Mouse (Mus musculus) T-helper 2 cell (primary cell): ENCODE data around the gene B3galt4.

ENCODE experiments used
- in situ Hi-C: fragments of 300-600 bp; cut with MboI, MseI; formaldehyde crosslinking; loops from one replicate; pipeline ENCODE4 v1.15.1; 2025; ENCODE audit warnings: high pct_unique_total_duplicates

The B3galt4 gene

DNA sequence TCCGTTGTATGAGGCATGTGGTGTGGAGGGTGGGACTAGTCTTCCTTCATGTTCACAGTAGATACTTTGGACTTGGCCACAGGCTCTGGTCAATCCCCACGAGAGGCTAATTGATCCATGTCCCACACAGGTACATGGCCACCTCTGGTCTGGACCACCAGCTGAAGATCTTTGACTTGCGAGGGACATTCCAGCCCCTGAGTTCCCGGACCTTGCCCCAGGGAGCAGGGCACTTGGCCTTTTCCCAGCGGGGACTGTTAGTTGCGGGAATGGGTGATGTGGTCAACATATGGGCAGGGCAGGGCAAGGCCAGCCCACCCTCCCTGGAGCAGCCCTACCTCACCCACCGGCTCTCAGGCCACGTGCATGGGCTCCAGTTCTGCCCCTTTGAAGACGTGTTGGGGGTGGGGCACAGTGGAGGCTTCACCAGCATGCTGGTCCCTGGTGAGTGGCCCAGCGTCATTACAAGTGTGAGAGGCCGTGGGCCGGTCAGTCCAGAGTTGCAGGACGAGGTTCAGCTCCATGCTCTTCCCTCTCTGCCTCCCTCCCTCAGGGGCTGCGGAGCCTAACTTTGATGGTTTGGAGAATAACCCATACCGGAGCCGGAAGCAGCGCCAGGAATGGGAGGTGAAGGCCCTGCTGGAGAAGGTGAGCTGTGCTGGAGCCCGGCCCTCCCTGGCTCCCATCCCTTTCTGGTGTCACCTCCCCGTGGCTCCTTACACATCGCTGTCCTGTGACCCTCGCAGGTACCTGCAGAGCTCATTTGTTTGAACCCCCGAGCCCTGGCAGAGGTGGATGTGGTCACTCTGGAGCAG is 3.0 kb downstream of the B3galt4 start:
- in situ Hi-C loops = no loop called here

DNA sequence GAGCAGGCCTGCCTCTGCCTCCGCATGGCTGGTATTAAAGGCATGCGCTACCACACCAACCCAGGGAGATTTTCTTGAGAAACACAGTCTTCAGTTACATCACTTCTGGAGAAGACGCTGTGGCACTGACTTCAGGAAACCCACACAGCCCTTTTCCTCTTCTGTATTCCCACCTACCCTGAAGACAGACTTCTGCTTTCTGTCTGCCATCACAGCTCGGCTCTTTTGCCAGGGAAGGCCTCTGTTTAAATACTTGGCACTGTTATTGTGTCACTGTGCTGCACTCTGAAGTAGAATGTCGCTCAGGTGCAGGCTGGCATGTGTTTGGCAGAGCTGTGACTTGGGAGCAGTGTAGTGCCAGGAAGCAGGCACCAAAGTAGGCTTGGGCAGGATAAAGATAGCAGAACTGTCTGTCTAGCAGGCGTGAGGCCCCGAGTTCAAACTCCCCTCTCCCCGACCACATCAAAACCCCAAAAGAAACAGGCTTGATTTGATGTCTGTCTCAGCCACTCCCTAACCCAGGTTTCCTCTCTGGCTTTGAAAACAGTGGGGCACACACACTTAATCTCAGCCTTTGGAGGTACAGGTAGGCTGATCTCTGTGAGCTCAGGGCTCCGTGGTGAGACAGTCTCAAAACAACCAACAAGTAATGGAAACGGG is 3.7 kb downstream of the B3galt4 start:
- in situ Hi-C loops = no loop called here

DNA sequence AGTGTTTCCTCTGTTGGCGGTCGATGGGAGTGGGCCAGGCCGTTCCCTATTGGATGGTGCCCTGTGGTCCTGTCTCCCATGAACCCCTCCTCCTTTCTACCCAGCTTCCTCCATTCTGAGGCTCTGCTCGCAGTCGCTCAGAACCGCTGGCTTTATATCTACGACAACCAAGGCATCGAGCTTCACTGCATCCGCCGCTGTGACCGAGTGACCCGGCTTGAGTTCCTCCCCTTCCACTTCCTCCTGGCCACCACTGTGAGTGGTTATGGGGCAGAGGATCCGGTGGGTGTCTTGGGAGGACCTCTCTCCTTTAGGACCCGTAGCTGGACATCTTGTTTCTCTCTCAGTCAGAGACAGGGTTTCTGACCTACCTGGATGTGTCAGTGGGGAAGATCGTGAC is 7.8 kb downstream of the B3galt4 start:
- in situ Hi-C loops = no loop called here

DNA sequence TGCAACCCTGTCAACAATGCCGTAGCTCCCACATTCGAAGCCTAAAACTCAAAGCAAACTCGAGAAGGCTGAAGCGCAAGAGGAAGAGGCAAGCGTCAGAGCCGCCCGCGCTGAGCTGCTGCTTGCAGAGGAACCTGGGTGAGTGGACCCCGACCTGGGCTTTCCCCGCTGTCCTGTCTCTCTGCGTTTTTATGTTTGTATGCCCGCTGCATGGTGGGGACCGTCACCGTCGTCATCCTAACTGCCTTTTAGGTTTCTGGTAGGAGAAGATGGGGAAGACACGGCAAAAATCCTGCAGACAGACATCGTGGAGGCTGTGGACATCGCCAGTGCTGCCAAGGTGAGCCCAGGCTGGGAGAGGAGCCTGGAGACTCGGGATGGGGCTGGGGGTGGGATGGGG is 9.9 kb downstream of the B3galt4 start:
- in situ Hi-C loops = no loop called here

DNA sequence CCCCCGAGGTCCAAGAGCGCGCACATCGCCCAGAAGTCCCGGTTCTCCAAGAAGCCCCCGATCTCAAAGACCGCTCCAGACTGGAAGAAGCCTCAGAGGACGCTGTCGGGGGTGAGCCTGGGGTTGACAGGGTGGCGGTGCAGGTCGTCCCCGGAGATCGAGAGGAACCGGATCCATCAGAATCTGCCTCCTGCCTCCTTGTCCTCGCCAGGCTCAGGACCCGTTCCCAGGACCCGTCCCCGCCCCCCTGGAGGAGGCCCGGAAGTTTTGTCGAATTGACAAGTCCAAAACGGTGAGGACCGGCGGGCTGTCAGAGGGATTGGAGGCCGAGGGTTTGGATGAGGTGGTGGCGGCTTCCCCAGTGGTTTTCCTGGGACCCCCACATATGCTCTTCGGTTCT is 10.3 kb downstream of the B3galt4 start:
- in situ Hi-C loops = no loop called here

DNA sequence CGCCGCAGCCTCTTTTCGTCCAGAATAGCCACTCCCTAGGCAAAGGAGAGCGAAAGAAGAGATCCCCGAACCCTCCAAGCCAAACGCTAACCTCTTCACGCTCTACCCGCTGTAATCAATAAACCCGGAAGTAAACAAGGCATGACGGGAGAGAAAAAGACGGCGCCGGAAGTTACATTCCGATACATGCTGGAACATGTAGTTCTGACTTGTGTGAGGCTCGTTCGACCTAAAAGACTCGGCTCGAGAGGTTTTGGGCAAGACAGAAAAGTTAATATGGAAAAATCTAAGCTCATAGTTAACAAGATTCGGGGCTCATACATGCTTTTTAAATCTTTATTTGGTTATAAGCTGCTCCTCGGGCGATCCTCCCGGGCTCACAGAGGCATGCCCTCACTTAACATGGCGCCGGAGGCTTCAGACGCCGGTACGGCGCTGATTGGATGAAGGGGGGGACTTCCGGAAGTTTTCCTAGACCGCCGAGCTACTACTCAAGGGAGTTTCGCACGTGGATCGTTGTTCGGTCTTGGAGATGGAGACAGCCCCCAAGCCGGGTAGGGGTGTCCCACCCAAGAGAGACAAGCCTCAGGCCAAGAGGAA is 11.0 kb downstream of the B3galt4 start, which contains the start of the genes Pfdn6 and Wdr46:
TSS of gene Pfdn6 (minus strand) at position 138 of the 600 bp plus-strand sequence.
TSS of gene Wdr46 (plus strand) at position 455 of the 600 bp plus-strand sequence.
- in situ Hi-C loops = no loop called here

DNA sequence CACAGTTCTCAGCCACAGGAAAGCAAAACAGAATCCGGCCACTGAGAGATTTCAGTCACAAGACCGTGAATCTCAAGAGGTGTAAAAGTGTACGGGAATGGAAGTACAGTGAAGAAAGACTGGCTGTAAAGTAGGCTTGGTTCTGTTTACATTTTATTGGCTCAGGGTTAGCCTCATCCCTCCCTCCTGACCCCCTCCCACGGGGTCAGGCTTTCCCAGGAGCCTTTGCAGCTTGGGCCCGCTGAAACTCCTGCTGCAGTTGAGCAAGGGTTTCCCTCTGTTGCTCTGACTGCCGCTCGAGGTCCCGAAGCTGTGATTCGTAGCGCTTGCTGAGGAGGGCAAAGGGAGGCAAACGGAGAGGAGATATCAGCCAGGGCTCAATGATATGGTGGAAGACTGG is 12.5 kb downstream of the B3galt4 start:
- in situ Hi-C loops = no loop called here

DNA sequence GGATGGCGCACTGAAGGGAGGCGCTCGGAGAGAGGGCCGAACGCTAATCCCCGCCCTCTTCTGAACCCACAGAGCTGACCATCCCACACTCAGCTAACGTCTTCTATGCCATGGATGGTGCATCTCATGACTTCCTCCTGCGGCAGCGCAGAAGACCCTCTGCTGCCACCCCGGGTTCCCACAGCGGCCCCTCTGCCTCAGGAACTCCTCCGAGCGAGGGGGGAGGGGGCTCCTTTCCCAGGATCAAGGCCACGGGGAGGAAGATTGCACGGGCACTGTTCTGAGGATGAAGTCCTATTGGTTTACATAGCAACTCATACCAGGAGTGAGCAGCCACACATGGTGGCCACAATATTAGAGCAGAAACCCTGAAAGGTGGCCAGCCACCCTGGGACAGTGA is 14.3 kb downstream of the B3galt4 start:
- in situ Hi-C loops = no loop called here

DNA sequence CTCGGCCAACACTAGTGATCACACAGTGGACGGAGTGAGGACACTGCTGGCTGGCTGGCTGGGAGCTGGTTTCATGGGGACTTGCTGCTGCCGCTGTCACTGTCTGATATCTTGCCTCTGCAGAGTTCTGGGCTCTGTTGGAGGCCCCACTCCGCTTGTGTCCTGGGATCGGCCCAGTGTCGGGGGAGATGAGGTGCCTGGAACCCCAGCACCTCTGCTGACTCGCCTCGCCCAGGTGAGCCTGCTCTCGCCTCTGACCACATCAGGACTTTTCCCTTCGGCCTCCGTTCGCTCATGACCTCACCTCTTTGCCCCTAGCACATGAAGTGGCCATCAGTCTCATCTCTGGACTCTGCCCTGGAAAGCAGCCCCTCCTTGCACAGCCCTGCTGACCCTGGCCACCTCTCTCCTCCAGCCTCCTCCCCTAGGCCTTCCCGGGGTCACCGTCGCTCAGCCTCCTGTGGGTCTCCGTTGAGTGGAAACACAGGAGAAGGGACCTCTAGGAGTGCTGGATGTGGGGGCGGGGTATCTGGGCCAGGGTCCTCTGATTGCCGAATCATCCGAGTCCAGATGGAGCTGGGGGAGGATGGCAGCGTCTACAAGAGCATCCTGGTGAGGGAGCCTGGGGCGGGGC is 15.7 kb downstream of the B3galt4 start:
- in situ Hi-C loops = no loop called here

DNA sequence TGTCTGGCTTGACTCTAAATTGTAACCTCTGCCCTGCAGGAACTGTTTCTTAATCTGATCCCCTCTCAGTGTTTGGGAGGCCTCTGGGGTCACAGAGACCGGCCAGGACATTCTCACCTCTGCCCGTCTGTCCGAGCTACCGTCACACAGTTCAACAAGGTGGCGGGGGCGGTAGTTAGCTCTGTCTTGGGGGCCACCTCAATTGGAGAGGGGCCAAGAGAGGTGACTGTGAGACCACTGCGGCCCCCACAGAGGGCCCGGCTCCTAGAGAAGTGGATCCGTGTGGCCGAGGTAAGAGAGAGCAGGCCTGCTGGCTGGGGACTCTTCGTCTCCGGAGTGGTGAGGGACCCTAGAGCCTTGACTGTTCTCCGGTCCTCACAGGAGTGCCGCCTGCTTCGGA is 18.3 kb downstream of the B3galt4 start:
- in situ Hi-C loops = loop anchor here (5.0 kb wide), 1 partner anchor 41 kb away; the partner anchor contains the start of gene Kifc1

DNA sequence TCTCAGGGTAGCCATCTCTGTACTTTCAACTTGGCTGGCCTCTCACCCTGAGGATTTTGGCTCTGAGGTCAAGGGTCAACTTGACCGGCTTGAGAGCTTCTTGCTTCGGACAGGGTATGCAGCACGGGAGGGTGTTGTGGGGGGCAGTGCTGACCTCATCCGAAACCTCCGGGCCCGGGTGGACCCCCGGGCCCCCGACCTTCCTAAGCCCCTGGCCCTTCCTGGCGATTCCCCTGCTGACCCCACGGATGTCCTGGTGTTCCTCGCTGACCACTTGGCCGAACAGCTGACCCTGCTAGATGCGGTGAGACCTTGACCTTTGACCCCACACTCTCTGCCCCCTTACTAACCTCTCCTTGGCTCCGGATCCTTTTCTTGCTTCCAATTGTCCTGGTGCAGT is 18.8 kb downstream of the B3galt4 start:
- in situ Hi-C loops = loop anchor here (5.0 kb wide), 1 partner anchor 40 kb away; the partner anchor contains the start of gene Kifc1

DNA sequence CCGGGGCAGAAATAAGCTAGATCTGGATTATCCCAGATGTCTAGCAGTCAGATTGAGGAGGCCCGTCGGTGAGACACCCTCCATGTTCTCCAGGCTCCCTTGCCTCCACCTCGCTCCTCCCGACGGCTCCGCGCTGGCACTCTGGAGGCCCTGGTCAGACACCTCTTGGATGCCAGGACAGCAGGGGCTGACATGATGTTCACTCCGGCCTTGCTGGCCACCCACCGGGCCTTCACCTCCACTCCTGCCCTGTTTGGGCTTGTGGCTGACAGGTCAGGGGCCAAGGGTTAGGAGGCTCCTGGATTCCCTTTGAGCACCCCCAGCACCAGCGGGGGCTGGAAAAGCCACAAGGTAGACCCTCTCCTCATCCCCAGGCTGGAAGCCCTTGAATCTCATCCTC is 19.3 kb downstream of the B3galt4 start:
- in situ Hi-C loops = loop anchor here (5.0 kb wide), 1 partner anchor 40 kb away; the partner anchor contains the start of gene Kifc1

DNA sequence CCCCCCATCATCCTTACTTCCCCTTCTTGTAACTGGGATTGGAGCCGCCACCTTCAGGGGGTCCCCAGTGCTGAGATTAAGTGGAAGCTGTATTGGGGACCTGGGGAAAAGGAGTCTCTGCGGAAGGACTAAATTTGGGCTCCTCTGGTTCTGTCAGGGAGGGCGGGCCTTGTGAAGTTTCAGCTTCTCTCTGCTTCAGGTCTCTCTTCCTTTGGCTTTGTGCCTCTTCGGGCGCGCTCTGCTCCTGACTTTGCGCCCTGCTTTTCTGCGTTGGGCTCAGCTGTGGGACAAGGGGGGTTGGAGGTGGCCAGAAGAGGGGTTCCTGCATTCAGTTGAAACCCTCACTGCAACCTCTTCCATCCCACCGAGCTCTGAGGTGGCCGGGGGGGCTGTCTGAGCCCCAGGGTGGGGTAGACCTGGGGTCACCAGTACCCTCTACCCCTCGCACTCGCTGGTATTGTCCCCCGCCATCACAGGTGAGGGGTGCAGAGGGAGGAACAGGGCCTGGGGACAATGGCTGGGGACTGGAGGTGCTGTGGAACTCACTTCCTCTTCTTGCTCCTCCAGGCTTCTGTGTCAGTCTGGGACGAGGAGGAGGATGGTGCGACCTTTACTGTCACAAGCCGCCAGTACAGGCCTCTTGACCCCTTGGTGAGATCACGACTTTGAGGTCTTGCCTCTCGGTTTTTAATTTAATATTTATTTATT is 20.0 kb downstream of the B3galt4 start:
- in situ Hi-C loops = loop anchor here (5.0 kb wide), 1 partner anchor 39 kb away; the partner anchor contains the start of gene Kifc1

DNA sequence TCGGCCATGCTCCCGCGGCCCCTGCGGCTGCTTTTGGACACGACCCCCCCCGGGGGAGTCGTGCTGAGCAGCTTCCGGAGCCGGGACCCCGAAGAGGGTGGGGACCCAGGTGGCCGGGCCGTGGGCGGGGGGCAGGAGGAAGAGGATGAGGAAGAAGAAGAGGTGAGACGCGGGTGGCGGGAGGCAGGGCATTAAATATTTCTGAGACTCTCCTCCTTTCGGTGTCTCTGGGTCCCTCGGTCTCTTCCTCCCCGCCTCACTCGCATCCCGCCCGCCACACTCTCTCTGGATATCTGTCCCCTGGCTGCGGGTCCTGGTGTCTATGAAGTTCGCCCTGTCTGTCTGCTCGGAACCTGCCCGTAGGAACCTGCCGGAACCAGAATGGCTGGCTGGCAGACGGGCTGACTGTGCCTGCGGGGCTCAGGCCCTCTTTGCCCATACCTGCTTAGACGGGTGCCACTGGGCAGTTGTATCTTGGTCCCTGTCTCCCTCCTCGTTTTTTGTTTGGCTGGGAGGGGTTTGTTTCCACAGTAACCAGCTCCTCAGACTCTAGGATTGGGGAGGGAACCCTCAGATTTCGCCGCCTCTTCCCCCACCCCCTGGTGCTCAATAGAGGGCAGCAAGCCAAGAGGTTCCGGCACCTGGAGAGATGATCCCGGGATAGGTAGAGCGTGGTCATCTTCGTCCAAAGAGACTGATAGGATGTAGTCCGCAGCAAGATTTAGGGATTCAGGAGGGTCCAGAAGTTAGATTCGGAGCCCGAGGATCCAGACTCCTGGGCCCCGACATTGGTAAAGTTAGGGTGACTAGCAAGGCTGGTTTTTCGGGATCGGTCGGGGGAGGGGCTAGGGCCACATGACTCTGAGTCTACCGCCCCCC is 20.8 kb downstream of the B3galt4 start:
- in situ Hi-C loops = loop anchor here (5.0 kb wide), 1 partner anchor 38 kb away; the partner anchor contains the start of gene Kifc1

DNA sequence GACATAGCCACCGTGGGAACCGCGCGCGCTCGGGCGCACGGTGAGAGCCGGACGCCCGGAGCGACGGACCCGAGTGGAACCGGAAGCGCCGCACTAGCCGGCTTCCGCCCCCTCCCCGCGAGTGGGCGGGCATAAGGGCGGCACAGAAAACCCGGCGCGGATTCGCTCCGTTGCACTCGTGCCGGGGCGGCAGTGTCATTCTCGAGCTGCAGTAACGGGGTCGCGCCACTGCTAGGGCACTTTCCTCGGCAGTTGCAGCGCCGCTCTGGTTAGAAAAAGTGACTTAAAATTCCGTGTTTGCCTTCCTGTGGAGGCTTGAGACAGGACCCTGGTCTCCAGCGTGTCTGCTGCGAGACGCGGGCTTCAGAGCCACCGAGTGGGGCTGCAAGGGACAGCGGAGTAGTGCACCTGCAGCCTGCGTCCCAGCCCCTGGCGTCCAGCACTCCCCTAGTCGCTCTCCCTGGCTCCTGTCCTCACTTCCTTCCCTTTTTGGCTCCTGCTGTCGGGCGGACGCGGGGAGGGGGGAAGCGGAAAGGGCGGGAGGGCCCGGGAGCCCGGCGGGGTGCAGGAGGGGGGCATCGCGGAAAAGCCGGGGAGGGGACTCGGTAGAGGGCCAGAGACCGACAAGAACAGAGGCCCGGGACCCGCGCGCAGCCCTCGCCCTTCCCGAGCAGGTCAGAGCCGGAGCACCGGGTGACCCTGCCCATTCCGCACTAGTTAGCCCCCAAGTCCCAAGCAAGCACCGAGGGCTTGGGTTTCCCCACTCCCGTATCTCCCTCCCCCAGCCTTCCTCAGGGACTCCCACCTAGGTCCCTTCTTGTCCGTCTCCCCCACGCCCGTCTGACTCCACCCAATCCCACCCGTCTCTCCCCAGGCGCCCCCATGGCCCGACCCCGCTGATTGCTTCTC is 21.7 kb downstream of the B3galt4 start, which contains the start of gene Rgl2:
TSS of gene Rgl2 (plus strand) at position 173 of the 909 bp plus-strand sequence.
- in situ Hi-C loops = loop anchor here (5.0 kb wide), 1 partner anchor 37 kb away; the partner anchor contains the start of gene Kifc1

DNA sequence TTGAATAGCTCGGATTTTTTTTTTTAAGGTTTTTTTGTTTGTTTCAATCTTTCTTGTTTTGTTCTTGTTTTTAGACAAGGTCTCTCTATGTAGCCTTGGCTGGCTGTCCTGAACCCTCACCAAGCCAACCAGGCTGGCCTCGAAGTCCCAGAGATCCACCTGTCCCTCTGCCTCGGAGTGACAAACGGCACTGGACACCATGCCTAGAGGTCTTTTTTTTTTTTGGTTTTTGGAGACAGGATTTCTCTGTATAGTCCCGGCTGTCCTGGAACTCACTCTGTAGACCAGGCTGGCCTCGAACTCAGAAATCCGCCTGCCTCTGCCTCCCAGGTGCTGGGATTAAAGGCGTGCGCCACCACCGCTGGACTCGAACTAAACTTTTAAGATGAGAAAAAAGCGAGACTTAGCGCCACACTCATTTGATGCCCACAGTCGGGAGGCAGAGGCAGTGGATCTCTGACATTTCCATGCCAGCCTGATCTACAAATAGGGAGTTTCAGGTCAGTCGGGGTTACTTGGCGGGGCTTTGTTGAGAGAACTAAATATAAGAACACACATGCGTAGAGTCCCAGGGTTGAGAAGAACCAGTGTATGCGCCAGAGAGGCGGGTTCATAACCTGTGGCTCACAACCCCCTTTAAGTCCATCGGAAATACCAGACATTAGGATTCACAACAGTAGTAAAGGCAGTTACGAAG is 22.9 kb downstream of the B3galt4 start:
- in situ Hi-C loops = no loop called here

DNA sequence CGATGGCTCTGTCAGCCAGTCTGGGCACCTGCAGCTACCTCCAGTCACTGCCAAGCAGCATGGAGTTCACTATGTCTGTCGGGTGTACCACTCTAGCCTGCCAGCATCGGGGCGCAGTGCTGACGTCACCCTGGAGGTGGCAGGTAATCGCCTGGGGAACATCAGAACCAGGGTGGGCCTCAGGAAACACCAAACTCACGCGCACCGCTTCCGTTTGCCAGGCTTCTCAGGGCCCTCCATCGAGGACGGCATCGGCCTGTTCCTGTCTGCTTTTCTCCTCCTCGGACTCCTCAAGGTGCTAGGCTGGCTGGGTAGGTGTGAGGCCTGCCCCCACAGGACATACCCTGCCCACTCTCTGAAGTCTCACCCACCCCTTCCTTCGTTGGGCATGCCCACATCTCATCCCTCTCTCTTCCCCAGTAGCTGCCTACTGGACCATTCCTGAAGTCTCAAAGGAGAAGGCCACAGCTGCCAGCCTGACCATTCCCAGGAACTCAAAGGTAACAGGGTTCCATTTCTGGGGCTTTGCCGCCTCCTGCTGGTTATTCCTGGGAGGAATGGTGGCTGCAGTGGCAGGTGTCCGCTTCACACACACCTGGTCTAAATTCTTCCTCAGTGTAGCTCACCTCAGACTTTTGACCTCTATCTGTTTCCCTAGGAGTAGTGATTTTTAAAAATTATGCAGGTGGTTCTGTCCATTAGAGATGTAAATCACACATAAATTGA is 24.9 kb downstream of the B3galt4 start:
- in situ Hi-C loops = no loop called here
